Mouse (Mus musculus) forebrain, embryonic 14.5 days (tissue): ENCODE results near the gene Spi1. TPM values are rescaled to one million over a fixed set of nuclear protein-coding genes. Genes with fewer than 3 reads are reported as not detected.
A peak's percentile ranks its signal among the peaks of the same experiment; 100 is the strongest.
"Not testable (repeated sequence)": the region's sequence is repeated elsewhere in the genome, so short reads cannot be mapped to it uniquely, and the experiment has no call there.

ENCODE experiments used
- ATAC-seq: fragments of 200-750 bp; cut with Nextera tagmentation; 2 replicates; pipeline ENCODE4 v1.8.0; 2017; ENCODE audit warnings: mild to moderate bottlenecking, moderate library complexity
- DNase-seq: peaks from one replicate; pipeline ENCODE4 v3.0.0-alpha.2; 2015; ENCODE audit warnings: low spot score
- H3K27ac ChIP-seq: fragments of 300-500 bp; sonication (generic); 2 replicates; pipeline ENCODE4 v1.5.1; 2014; ENCODE audit warnings: low read depth, mild to moderate bottlenecking, control low read depth, low read length, moderate library complexity
- H3K27me3 ChIP-seq: fragments of 300-500 bp; sonication (generic); replicated peaks from 2 replicates; pipeline ENCODE4 v1.6.1; 2014; ENCODE audit warnings: low read length, control low read depth, mixed read lengths; ENCODE audit not compliant: control insufficient read depth, insufficient read depth
- H3K36me3 ChIP-seq: fragments of 300-500 bp; sonication (generic); 2 replicates; pipeline ENCODE4 v1.6.1; 2014; ENCODE audit warnings: low read length, control low read depth; ENCODE audit not compliant: control insufficient read depth, insufficient read depth
- H3K4me1 ChIP-seq: fragments of 300-500 bp; sonication (generic); 2 replicates; pipeline ENCODE4 v1.6.1; 2014; ENCODE audit warnings: antibody characterized with exemption, low read length, control low read depth; ENCODE audit not compliant: control insufficient read depth, insufficient read depth
- H3K4me2 ChIP-seq: fragments of 300-500 bp; sonication (generic); 2 replicates; pipeline ENCODE4 v1.6.1; 2014; ENCODE audit warnings: mild to moderate bottlenecking, control low read depth, low read length
- H3K4me3 ChIP-seq: fragments of 300-500 bp; sonication (generic); 2 replicates; pipeline ENCODE4 v1.5.1; 2014; ENCODE audit warnings: low read depth, low read length, control low read depth
- H3K9ac ChIP-seq: fragments of 300-500 bp; sonication (generic); 2 replicates; pipeline ENCODE4 v1.6.1; 2014; ENCODE audit warnings: mild to moderate bottlenecking, low read length, control low read depth, moderate library complexity
- H3K9me3 ChIP-seq: fragments of 300-500 bp; sonication (generic); replicated peaks from 2 replicates; pipeline ENCODE4 v1.6.1; 2016; ENCODE audit warnings: low read length, control low read depth, mixed read lengths; ENCODE audit not compliant: control insufficient read depth
- WGBS: fragments of 180-500 bp; shearing (Covaris S2); extraction: QIAGEN DNeasy Blood & Tissue Kit; methylation state at CpG from one replicate; pipeline ENCODE4 v1.1.7; 2014; 5-methylcytosine and 5-hydroxymethylcytosine counted together
- polyA plus RNA-seq: library from polyadenylated mRNA; unstranded; fragments of >200 nt; fragmentation: Nextera tagmentation; extraction: Ambion mirVana; gene quantifications from 2 replicates; pipeline ENCODE4 v1.2.1, GENCODE M21; 2014

The Spi1 gene
- 2.4 and 2.9 TPM in 2 replicates for polyA plus RNA-seq

- Histone ChIP-seq H3K9me3 (no peaks in the 10 kb centered on the region), H3K27ac (no peak within 1 kb of the TSS), H3K4me3 (no peak within 1 kb of the TSS), H3K4me2 (no peak within 1 kb of the TSS), H3K9ac (no peak within 1 kb of the TSS), H3K4me1 (0 out of 2 replicates have a peak, but pooled peaks cover 3% of the 10 kb centered on the region), H3K27me3 (no peaks in the 10 kb centered on the region), H3K36me3 (no peaks in the 10 kb centered on the region)
- ATAC-seq (no peak), DNase-seq (no peak)
- 80% methylated on average over 13 of the region's 13 CpGs for WGBS
Observed at GRCm38 (mm10) chr2:91081775-91082695, at the start of gene Spi1. Spi1 (plus strand) TSS chr2:91082390.

- DNase-seq, result no peak
Observed at GRCm38 (mm10) chr2:91033000-91033399, 49.2 kb upstream of the Spi1 start.

GRCm38 (mm10) chr2:91035385-91035784, 46.8 kb upstream of the Spi1 start, which contains the start of gene Rapsn:
Rapsn (plus strand) TSS chr2:91035620.
- no peaks in the 10 kb centered on the region for H3K36me3 ChIP-seq
- no peaks in the 10 kb centered on the region for H3K9me3 ChIP-seq
- no peak within 1 kb of the TSS for H3K27ac ChIP-seq
- no peak within 1 kb of the TSS for H3K9ac ChIP-seq
- no peak within 1 kb of the TSS for H3K4me3 ChIP-seq
- no peak for DNase-seq
- ATAC-seq, result no peak
- no peaks in the 10 kb centered on the region for H3K27me3 ChIP-seq
- no peak within 1 kb of the TSS for H3K4me2 ChIP-seq
- WGBS, result 73% methylated on average over 9 of the region's 9 CpGs
- H3K4me1 ChIP-seq, result no peaks in the 10 kb centered on the region

More at GRCm38 (mm10) chr2:91033000-91033399, 49.2 kb upstream of the Spi1 start:
- 19% methylated on average over 3 of the region's 3 CpGs for WGBS
- Histone ChIP-seq H3K27ac (no peak overlapping the region), H3K36me3 (no peaks in the 10 kb centered on the region), H3K4me2 (no peak overlapping the region), H3K9me3 (no peaks in the 10 kb centered on the region), H3K4me3 (no peak overlapping the region), H3K9ac (no peak overlapping the region), H3K27me3 (no peaks in the 10 kb centered on the region), H3K4me1 (no peaks in the 10 kb centered on the region)
- no peak; the same call in 1 of the 2 replicates for ATAC-seq

- H3K9me3 ChIP-seq, result no peaks in the 10 kb centered on the region
- DNase-seq, result no peak
- no peaks in the 10 kb centered on the region for H3K27me3 ChIP-seq
- 58% methylated on average over 8 of the region's 8 CpGs for WGBS
- no peak overlapping the region for H3K9ac ChIP-seq
- no peak overlapping the region for H3K4me2 ChIP-seq
- no peaks in the 10 kb centered on the region for H3K4me1 ChIP-seq
- no peaks in the 10 kb centered on the region for H3K36me3 ChIP-seq
- no peak for ATAC-seq
- no peak overlapping the region for H3K4me3 ChIP-seq
- H3K27ac ChIP-seq, result no peak overlapping the region
Observed at GRCm38 (mm10) chr2:91041786-91042185, 40.4 kb upstream of the Spi1 start.

GRCm38 (mm10) chr2:91042651-91043398, 39.4 kb upstream of the Spi1 start:
- Histone ChIP-seq H3K9ac (peak overlapping the region; percentile 21; the same call in 1 of the 2 replicates), H3K27me3 (no peaks in the 10 kb centered on the region), H3K27ac (no peak overlapping the region), H3K4me3 (no peak overlapping the region), H3K4me2 (no peak overlapping the region), H3K9me3 (no peaks in the 10 kb centered on the region), H3K4me1 (no peaks in the 10 kb centered on the region), H3K36me3 (no peaks in the 10 kb centered on the region)
- ATAC-seq (no peak), DNase-seq (no peak)
- WGBS, result 67% methylated on average over 21 of the region's 21 CpGs

GRCm38 (mm10) chr2:91044727-91045126, 37.5 kb upstream of the Spi1 start:
- no peaks in the 10 kb centered on the region for H3K36me3 ChIP-seq
- WGBS, result 86% methylated on average over 13 of the region's 13 CpGs
- H3K4me3 ChIP-seq, result no peak overlapping the region
- H3K4me1 ChIP-seq, result no peaks in the 10 kb centered on the region
- no peaks in the 10 kb centered on the region for H3K27me3 ChIP-seq
- DNase-seq (no peak), ATAC-seq (no peak)
- H3K9ac ChIP-seq, result no peak overlapping the region
- no peaks in the 10 kb centered on the region for H3K9me3 ChIP-seq
- no peak overlapping the region for H3K4me2 ChIP-seq
- no peak overlapping the region for H3K27ac ChIP-seq

GRCm38 (mm10) chr2:91045805-91046204, 36.4 kb upstream of the Spi1 start:
- not testable (repeated sequence) for H3K4me2 ChIP-seq, H3K4me1 ChIP-seq, H3K9ac ChIP-seq, H3K36me3 ChIP-seq, H3K9me3 ChIP-seq, H3K4me3 ChIP-seq, ATAC-seq, H3K27me3 ChIP-seq, DNase-seq, H3K27ac ChIP-seq
- 91% methylated on average over 1 of the region's 1 CpGs for WGBS

GRCm38 (mm10) chr2:91047359-91047758, 34.8 kb upstream of the Spi1 start:
- Histone ChIP-seq H3K27ac (no peak overlapping the region), H3K9me3 (no peaks in the 10 kb centered on the region), H3K4me2 (no peak overlapping the region), H3K4me1 (no peaks in the 10 kb centered on the region), H3K4me3 (no peak overlapping the region), H3K36me3 (no peaks in the 10 kb centered on the region), H3K27me3 (no peaks in the 10 kb centered on the region), H3K9ac (no peak overlapping the region)
- DNase-seq, result no peak
- WGBS, result 75% methylated on average over 9 of the region's 9 CpGs
- ATAC-seq, result no peak
